Mouse (Mus musculus): ENCODE data around the gene Cd79b. TPM values are rescaled to one million over a fixed set of nuclear protein-coding genes. Genes with fewer than 3 reads are reported as not detected.

Cd79b gene
- total and polyA plus RNA-seq, 3 experiments = 527 to 741 (median 689) TPM

GRCm38 (mm10) chr11:106274374-106274773, 40.2 kb downstream of the Cd79b start:
- H3K4me2 ChIP-seq (ENCODE audit: insufficient read depth, low read depth, poor library complexity, severe bottlenecking) = no peak overlapping the region
- H3K4me1 ChIP-seq (ENCODE audit: control insufficient read depth in 1 of 2, insufficient read depth in 2 of 2) = peaks cover 15 to 38% of the 10 kb centered on the region in 2 experiments
- TF ChIP-seq JUND (conservative IDR thresholded peaks at IDR 0.05; ENCODE audit: low read depth, low read length) (no peak), BHLHE40 (IDR thresholded peaks at IDR 0.05; ENCODE audit: low read depth, low read length) (no peak), HCFC1 (IDR thresholded peaks at IDR 0.05; ENCODE audit: low read depth, low read length) (no peak), ELF1 (IDR thresholded peaks at IDR 0.05; ENCODE audit: low read depth, low read length) (no peak), SIN3A (IDR thresholded peaks at IDR 0.05; ENCODE audit: low read length) (no peak), UBTF (IDR thresholded peaks at IDR 0.05; ENCODE audit: low read depth, low read length) (no peak), IRF4 (IDR thresholded peaks at IDR 0.05; ENCODE audit: low read depth, low read length) (no peak), ZKSCAN1 (IDR thresholded peaks at IDR 0.05; ENCODE audit: borderline replicate concordance, low read depth, low read length) (no peak), MAZ (IDR thresholded peaks at IDR 0.05; ENCODE audit: low read depth, low read length) (no peak)
- peaks cover 0 to 7% of the 10 kb centered on the region in 2 experiments for H3K36me3 ChIP-seq (replicated peaks in 1 of 2; ENCODE audit: control insufficient read depth in 1 of 2, insufficient read depth in 1 of 2, low read length in 1 of 2)
- no peaks in the 10 kb centered on the region for H3K9me3 ChIP-seq (replicated peaks; ENCODE audit: low read length)
- H3K27ac ChIP-seq (ENCODE audit: insufficient read depth, low read depth) = no peak overlapping the region
- H3K9ac ChIP-seq (ENCODE audit: insufficient read depth, low read depth) = no peak overlapping the region
- H3K4me3 ChIP-seq (replicated peaks in 1 of 3; ENCODE audit: low read depth in 2 of 3, low read length in 2 of 3, poor library complexity in 1 of 3) = no peak overlapping the region
- dilution Hi-C loops (cut with MboI; ENCODE audit: extremely low pct_ligation_motif_present, extremely low pct_unique_long_range_greater_than_20kb, low sequenced_read_pairs) (no loop called here), in situ Hi-C loops (cut with MboI; ENCODE audit: low pct_ligation_motif_present, low pct_unique_long_range_greater_than_20kb, low sequenced_read_pairs) (no loop called here)
- peaks cover 26% of the 10 kb centered on the region for H3K79me2 ChIP-seq (replicated peaks; ENCODE audit: control insufficient read depth, extremely low read depth, insufficient read depth, poor library complexity, severe bottlenecking)
- DNase-seq (ENCODE audit: extremely low read depth) = no peak
- peaks cover 2% of the 10 kb centered on the region for H3K27me3 ChIP-seq (replicated peaks)

DNA sequence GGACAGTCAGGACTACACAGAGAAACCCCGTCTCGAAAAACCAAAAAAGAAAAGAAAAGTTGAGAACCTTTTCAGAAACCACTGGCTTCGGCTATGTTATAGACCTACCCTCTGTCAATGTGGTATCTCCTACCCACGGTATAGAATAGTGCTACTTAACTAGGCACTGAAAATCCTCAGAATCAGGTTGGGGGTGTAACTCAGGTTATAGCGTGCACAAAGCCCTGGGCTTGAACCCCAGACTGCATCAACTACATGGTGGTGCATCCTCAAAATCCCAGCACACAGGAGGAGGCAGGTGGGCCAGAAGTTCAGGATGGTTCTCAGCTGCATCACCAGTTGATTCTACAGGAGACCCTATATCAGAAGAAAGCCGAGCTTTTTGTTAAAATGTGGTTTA, 40.8 kb downstream of the Cd79b start:
- peaks cover 17 to 44% of the 10 kb centered on the region in 2 experiments for H3K4me1 ChIP-seq (ENCODE audit: control insufficient read depth in 1 of 2, insufficient read depth in 2 of 2)

More for the DNA sequence above, 40.8 kb downstream of the Cd79b start:
- TF ChIP-seq UBTF (IDR thresholded peaks at IDR 0.05; ENCODE audit: low read depth, low read length) (no peak), POLR2A (IDR thresholded peaks at IDR 0.05; ENCODE audit: low read depth, low read length) (no peak), ZKSCAN1 (IDR thresholded peaks at IDR 0.05; ENCODE audit: borderline replicate concordance, low read depth, low read length) (no peak), CTCF (conservative IDR thresholded peaks at IDR 0.05 in 1 of 2, IDR thresholded peaks at IDR 0.05 in 1 of 2; ENCODE audit: low read depth in 2 of 2, low read length in 2 of 2) (no peak), CHD2 (IDR thresholded peaks at IDR 0.05; ENCODE audit: low read length) (no peak), IRF4 (IDR thresholded peaks at IDR 0.05; ENCODE audit: low read depth, low read length) (no peak), NRF1 (IDR thresholded peaks at IDR 0.05; ENCODE audit: low read depth, low read length) (no peak), BHLHE40 (IDR thresholded peaks at IDR 0.05; ENCODE audit: low read depth, low read length) (no peak), ZMIZ1 (IDR thresholded peaks at IDR 0.05; ENCODE audit: low read depth, low read length) (no peak), ZNF384 (IDR thresholded peaks at IDR 0.05; ENCODE audit: low read depth, low read length) (no peak), JUND (conservative IDR thresholded peaks at IDR 0.05; ENCODE audit: low read depth, low read length) (no peak), POLR2AphosphoS2 (IDR thresholded peaks at IDR 0.05; ENCODE audit: low read depth, low read length) (no peak), HCFC1 (IDR thresholded peaks at IDR 0.05; ENCODE audit: low read depth, low read length) (no peak), USF2 (conservative IDR thresholded peaks at IDR 0.05; ENCODE audit: low read depth, low read length) (no peak), MAZ (IDR thresholded peaks at IDR 0.05; ENCODE audit: low read depth, low read length) (no peak), SMC3 (IDR thresholded peaks at IDR 0.05; ENCODE audit: low read depth, low read length) (no peak), ETS1 (conservative IDR thresholded peaks at IDR 0.05; ENCODE audit: low read depth, low read length) (no peak), PAX5 (IDR thresholded peaks at IDR 0.05; ENCODE audit: low read length) (no peak), TBP (conservative IDR thresholded peaks at IDR 0.05; ENCODE audit: low read depth, low read length) (no peak)
- dilution Hi-C loops (cut with MboI; ENCODE audit: extremely low pct_ligation_motif_present, extremely low pct_unique_long_range_greater_than_20kb, low sequenced_read_pairs) = no loop called here
- peak overlapping the region in 1 of 3 experiments; percentile 7 for H3K4me3 ChIP-seq (replicated peaks in 1 of 3; ENCODE audit: low read depth in 2 of 3, low read length in 2 of 3, poor library complexity in 1 of 3)
- peaks cover 31% of the 10 kb centered on the region for H3K79me2 ChIP-seq (replicated peaks; ENCODE audit: control insufficient read depth, extremely low read depth, insufficient read depth, poor library complexity, severe bottlenecking)
- H3K36me3 ChIP-seq (replicated peaks in 1 of 2; ENCODE audit: control insufficient read depth in 1 of 2, insufficient read depth in 1 of 2, low read length in 1 of 2) = peaks cover 0 to 7% of the 10 kb centered on the region in 2 experiments
- no peak for DNase-seq (ENCODE audit: extremely low read depth)
- no peak overlapping the region for H3K27ac ChIP-seq (ENCODE audit: insufficient read depth, low read depth)
- H3K9ac ChIP-seq (ENCODE audit: insufficient read depth, low read depth) = no peak overlapping the region
- H3K9me3 ChIP-seq (replicated peaks; ENCODE audit: low read length) = no peaks in the 10 kb centered on the region
- in situ Hi-C loops (cut with MboI; ENCODE audit: low pct_ligation_motif_present, low pct_unique_long_range_greater_than_20kb, low sequenced_read_pairs) = no loop called here
- H3K27me3 ChIP-seq (replicated peaks) = peaks cover 2% of the 10 kb centered on the region
- H3K4me2 ChIP-seq (ENCODE audit: insufficient read depth, low read depth, poor library complexity, severe bottlenecking) = no peak overlapping the region
